Mouse (Mus musculus): ENCODE results near the gene Ttc7b. TPM values are rescaled to one million over a fixed set of nuclear protein-coding genes. Genes with fewer than 3 reads are reported as not detected.
A peak's percentile ranks its signal among the peaks of the same experiment; 100 is the strongest.

Gene Ttc7b
- polyA plus RNA-seq, 1 experiment, result 44.5 TPM

DNA sequence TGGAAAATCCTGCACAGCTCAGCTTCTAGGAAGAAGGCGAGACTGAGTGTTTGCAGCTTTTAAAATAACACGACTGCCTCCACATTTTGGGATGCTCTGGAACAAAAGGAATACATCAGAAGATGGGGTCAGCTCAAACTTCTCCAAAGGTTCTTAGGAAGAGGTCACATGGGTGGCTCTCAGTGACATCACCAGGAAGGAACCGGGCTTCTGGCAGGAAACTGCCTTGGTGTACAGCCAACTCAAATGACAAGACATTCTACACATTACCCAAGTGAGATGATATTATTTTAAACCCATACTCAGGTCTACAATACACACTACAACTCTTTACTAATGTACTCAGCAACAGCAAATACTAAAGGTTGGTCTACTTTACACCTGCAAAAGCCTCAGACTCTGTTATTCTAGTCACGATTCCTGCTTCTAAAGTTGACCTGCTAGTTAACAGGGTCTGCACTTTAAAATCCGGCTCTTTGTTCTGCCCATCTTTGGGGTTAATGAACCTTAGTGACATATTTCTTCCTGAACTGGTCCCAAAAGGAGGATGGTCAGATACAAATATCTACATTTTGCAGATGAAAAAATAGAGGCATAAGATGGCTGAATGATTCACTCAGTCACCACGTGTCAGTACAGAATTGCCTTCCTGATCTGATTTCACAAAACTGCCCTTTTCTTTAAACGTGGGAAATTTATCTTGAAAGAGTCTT lies 18.0 kb upstream of the Ttc7b start:
- no peak for TF ChIP-seq CTCF (IDR thresholded peaks at IDR 0.05; ENCODE audit: borderline replicate concordance, extremely low read depth, insufficient read depth, insufficient read length)
- DNase-seq (ENCODE audit: low read depth), result no peak

GRCm38 (mm10) chr12:100537091-100537490 lies 16.5 kb upstream of the Ttc7b start:
- TF ChIP-seq POLR2A (IDR thresholded peaks at IDR 0.05; ENCODE audit: borderline replicate concordance, extremely low read depth, insufficient read depth, insufficient read length, poor library complexity, severe bottlenecking) (no peak), CTCF (IDR thresholded peaks at IDR 0.05; ENCODE audit: borderline replicate concordance, extremely low read depth, insufficient read depth, insufficient read length) (no peak)
- no peak for DNase-seq (ENCODE audit: low read depth)

DNA sequence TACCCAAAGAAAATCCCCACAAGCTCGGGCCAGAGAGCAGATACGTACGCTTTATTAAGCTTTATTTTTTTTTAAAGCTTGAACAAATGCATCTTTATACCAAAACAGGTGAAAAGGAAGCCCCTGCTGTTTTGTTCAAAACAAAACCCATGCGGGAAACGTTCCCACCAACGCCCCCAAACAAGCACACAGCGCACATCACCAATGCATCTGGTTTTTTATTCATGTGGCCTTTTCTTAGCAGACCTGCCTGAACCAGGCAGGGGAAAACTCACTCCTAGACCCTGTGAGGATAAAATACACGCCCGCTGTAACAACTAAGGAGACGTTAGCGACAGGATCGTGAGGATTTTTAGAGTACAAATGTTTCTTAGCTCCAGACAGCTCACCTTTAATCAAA lies 14.4 kb upstream of the Ttc7b start:
- no peak for DNase-seq (ENCODE audit: low read depth)
- TF ChIP-seq CTCF (IDR thresholded peaks at IDR 0.05; ENCODE audit: borderline replicate concordance, extremely low read depth, insufficient read depth, insufficient read length) (no peak), POLR2A (IDR thresholded peaks at IDR 0.05; ENCODE audit: borderline replicate concordance, extremely low read depth, insufficient read depth, insufficient read length, poor library complexity, severe bottlenecking) (no peak)

DNA sequence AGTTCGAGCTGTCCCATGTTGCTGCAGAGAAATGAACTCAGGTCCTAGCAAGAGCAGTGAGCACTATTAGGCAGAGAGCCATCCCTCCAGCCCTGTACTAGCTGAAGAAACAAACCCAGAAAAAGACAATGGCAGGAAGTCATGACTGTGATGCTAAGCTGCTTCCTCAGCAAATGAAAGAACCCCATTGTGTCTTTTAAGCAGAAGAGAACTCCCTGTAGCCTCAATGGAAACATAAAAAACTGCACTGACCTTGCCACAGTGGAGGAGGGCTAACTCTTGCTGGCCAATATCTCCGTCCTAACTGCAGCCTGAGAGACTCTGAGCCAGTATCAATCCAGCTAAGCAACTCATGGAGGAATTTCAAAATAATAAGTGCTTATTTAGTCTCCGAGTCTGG lies 13.4 kb upstream of the Ttc7b start:
- TF ChIP-seq CTCF (IDR thresholded peaks at IDR 0.05; ENCODE audit: borderline replicate concordance, extremely low read depth, insufficient read depth, insufficient read length) (no peak), POLR2A (IDR thresholded peaks at IDR 0.05; ENCODE audit: borderline replicate concordance, extremely low read depth, insufficient read depth, insufficient read length, poor library complexity, severe bottlenecking) (no peak)
- peak; percentile 17 for DNase-seq (ENCODE audit: low read depth)

DNA sequence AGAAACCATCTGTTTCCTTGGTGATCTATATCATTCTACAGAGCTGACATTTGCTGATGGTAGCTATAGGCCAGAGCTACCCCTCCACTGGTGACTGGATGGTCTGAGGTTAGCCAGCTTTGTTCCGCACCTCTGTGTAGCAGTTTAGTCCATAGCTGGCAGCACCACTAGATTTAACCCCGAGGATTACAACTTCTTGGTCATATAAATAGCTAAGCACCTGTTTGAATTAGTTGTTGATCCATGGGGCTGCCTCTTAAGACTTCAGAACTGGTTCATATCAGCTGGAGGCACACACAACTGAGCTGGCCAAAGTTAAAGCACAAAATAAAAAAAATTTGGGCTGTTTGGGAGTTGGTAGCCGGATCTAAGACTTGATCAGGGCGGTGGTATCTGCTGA lies 12.6 kb upstream of the Ttc7b start:
- no peak for DNase-seq (ENCODE audit: low read depth)

DNA sequence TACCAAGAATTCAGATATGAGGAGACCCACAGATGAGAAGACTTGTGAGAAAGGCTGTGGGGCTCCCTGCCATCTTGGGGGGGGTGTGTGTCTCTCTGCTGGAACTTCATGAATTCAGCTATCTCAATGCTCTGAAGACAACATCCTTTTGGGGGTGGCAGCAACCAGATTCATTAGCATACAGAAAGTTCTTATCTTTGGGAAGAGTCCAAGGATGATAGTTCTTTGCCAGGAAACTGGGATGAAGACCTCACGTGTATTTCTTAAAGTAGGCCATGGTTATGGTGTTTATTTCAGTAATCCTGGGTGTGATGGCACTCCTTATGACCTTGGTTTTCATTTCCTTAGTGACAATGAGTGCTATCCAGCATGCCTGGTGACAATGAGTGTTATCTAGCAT lies 11.1 kb upstream of the Ttc7b start:
- no peak for DNase-seq (ENCODE audit: low read depth)
- TF ChIP-seq CTCF (IDR thresholded peaks at IDR 0.05; ENCODE audit: borderline replicate concordance, extremely low read depth, insufficient read depth, insufficient read length) (no peak), POLR2A (IDR thresholded peaks at IDR 0.05; ENCODE audit: borderline replicate concordance, extremely low read depth, insufficient read depth, insufficient read length, poor library complexity, severe bottlenecking) (no peak)

More for the DNA sequence above, 12.6 kb upstream of the Ttc7b start:
- TF ChIP-seq POLR2A (IDR thresholded peaks at IDR 0.05; ENCODE audit: borderline replicate concordance, extremely low read depth, insufficient read depth, insufficient read length, poor library complexity, severe bottlenecking), result no peak
- no peak for TF ChIP-seq CTCF (IDR thresholded peaks at IDR 0.05; ENCODE audit: borderline replicate concordance, extremely low read depth, insufficient read depth, insufficient read length)

- no peak for DNase-seq (ENCODE audit: low read depth)
- no peak for TF ChIP-seq POLR2A (IDR thresholded peaks at IDR 0.05; ENCODE audit: borderline replicate concordance, extremely low read depth, insufficient read depth, insufficient read length, poor library complexity, severe bottlenecking)
- no peak for TF ChIP-seq CTCF (IDR thresholded peaks at IDR 0.05; ENCODE audit: borderline replicate concordance, extremely low read depth, insufficient read depth, insufficient read length)
Measured at GRCm38 (mm10) chr12:100530871-100531270, 10.2 kb upstream of the Ttc7b start.

DNA sequence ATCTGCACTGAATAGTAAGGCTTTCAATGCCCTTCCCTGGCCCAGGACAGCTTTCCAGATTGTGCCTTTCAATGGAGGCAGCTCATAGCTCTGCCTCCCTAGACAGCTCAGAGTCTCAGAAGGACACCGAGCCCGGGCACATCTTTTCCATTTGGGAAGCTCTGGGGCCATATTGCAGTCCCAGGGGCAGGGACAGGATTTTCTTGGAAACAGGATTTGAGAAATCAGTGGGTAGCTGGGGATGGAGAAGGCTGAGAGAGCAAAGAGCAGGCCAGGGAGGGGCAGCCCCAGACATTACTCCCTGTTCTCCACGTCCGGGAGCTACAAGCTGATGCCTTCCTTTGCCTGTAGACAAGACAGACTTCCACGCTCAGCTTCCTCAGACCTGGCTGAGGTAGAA lies 9.0 kb upstream of the Ttc7b start:
- TF ChIP-seq POLR2A (IDR thresholded peaks at IDR 0.05; ENCODE audit: borderline replicate concordance, extremely low read depth, insufficient read depth, insufficient read length, poor library complexity, severe bottlenecking) (no peak), CTCF (IDR thresholded peaks at IDR 0.05; ENCODE audit: borderline replicate concordance, extremely low read depth, insufficient read depth, insufficient read length) (no peak)
- DNase-seq (ENCODE audit: low read depth), result no peak

DNA sequence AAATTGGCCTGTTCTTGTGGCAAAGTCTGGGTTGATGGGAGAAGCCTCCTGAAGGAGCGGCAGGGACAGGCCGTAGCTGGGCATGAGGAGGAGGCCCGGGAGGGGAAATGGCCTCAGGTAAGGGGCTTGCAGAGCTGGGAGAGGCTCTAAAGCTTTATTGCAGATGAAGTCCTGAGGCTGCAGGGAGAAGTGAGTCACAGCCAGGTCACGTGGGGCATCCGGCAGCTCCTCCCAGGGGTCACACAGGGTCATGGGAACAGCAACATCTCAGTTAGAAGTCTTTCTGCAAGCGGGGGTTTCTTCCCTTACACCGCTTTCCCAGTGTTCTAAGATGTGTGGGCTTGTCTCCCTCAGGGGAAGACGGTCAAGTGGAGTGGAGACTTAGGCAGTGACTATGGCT lies 8.5 kb upstream of the Ttc7b start:
- no peak for TF ChIP-seq POLR2A (IDR thresholded peaks at IDR 0.05; ENCODE audit: borderline replicate concordance, extremely low read depth, insufficient read depth, insufficient read length, poor library complexity, severe bottlenecking)
- TF ChIP-seq CTCF (IDR thresholded peaks at IDR 0.05; ENCODE audit: borderline replicate concordance, extremely low read depth, insufficient read depth, insufficient read length), result no peak
- peak; percentile 31 for DNase-seq (ENCODE audit: low read depth)

DNA sequence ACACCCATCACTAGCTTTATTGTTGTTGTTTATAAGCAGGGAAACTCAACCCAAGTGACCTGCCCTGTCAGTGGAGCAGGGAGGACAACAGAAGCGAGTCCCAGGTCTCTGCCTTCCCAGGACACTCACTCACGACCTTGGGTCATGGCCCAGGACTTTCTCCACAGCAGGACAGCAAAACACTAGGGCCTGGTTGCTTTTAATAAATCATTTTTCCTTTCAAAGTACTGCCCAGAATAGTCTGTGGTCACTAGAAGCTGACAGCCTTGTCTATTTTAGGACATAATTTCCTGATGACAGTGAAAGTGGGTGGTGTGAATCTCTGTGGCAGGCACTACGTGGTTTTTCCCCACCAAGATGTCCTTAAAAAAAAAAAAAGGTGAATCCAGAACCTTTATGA lies 7.6 kb upstream of the Ttc7b start:
- TF ChIP-seq CTCF (IDR thresholded peaks at IDR 0.05; ENCODE audit: borderline replicate concordance, extremely low read depth, insufficient read depth, insufficient read length) (no peak), POLR2A (IDR thresholded peaks at IDR 0.05; ENCODE audit: borderline replicate concordance, extremely low read depth, insufficient read depth, insufficient read length, poor library complexity, severe bottlenecking) (no peak)
- DNase-seq (ENCODE audit: low read depth), result no peak

- peak; percentile 94 for DNase-seq (ENCODE audit: low read depth)
- no peak for TF ChIP-seq CTCF (IDR thresholded peaks at IDR 0.05; ENCODE audit: borderline replicate concordance, extremely low read depth, insufficient read depth, insufficient read length)
- no peak for TF ChIP-seq POLR2A (IDR thresholded peaks at IDR 0.05; ENCODE audit: borderline replicate concordance, extremely low read depth, insufficient read depth, insufficient read length, poor library complexity, severe bottlenecking)
Measured at GRCm38 (mm10) chr12:100527753-100528152, 7.1 kb upstream of the Ttc7b start.

GRCm38 (mm10) chr12:100527241-100527640 lies 6.6 kb upstream of the Ttc7b start:
- TF ChIP-seq POLR2A (IDR thresholded peaks at IDR 0.05; ENCODE audit: borderline replicate concordance, extremely low read depth, insufficient read depth, insufficient read length, poor library complexity, severe bottlenecking) (no peak), CTCF (IDR thresholded peaks at IDR 0.05; ENCODE audit: borderline replicate concordance, extremely low read depth, insufficient read depth, insufficient read length) (no peak)
- peak; percentile 64 for DNase-seq (ENCODE audit: low read depth)

All from brain, embryonic 14.5 days (tissue).